ENCODE assay signal across 16 mouse cellular contexts in the genomic region with DNA sequence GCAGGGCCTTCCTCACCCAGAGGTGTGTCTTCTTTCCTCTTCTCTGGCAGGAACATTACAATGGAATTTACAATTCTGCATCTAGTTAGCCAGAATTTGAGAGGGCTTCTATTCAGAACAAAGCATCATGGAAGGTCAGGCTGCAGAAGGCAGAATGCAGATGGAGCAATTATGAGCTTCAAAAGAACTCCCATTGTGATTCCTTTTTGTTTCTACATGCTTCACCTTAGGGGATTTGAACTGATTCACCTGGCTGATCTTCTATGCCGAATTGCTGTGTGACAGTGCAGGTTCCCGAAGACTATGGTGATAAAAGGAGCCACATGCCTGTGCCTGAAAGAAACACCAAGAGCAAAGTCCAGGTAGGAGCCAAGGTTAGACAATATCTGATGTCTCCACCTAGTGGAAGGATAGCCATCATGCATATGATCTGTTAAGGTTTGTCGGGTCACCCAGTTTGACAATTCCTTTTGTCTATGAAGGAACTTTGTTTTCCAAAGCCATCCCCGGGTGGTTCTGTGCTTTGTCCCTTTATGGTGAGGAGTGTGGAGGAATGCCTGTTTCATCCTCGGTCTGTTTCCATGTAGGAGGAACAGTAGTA.
DNase-seq lines count a peak whose midpoint lies in the region; TF ChIP-seq lines count a peak whose summit lies in the region.
"Had no signal": no experiment of that assay in that cellular context is flagged by ENCODE, and none has a peak within 500 bp of the region (broad histone marks: within the 10 kb centered on the region; RNA-seq: fewer than 3 reads in every experiment).

No protein-coding gene starts in this region.

- in situ Hi-C loops in ES-E14 (cut with MboI; ENCODE audit: low sequenced_read_pairs in 2 of 2, unreplicated experiment in 2 of 2), result no loop called here

- no peak for TF ChIP-seq POLR2A in lung, adult 2 months (IDR thresholded peaks at IDR 0.05; ENCODE audit: borderline replicate concordance, extremely low read depth, low read depth, low read length)

- DNase-seq in kidney, adult 9 months, result peak; percentile 0
- DNase-seq in kidney, postnatal 4 days, result no peak
- peak; percentile 10 for DNase-seq in lung, postnatal 36 days
- no peak for DNase-seq in lung, adult 2 months
- DNase-seq in ES-E14 (ENCODE audit: low read depth, low spot score), result peak; percentile 29
- DNase-seq in embryo, embryonic 11 days, result no peak
- DNase-seq in cerebellum, adult 9-11 months, result no peak
- DNase-seq: cerebellum, adult 11 months; cerebellum, postnatal 36 days; gastrocnemius, postnatal 36 days; kidney, adult 11 months; right cerebral cortex, postnatal 4 days; thymus, adult 18-20 months had no signal

- H3K36me3 ChIP-seq in ES-E14 (ENCODE audit: control insufficient read depth, insufficient read depth, low read length, poor library complexity, severe bottlenecking), result no peaks in the 10 kb centered on the region
- H3K36me3 ChIP-seq: embryonic facial prominence, embryonic 12.5 days; heart, embryonic 15.5 days; hindbrain, embryonic 12.5 days had no signal

- TF ChIP-seq CTCF in lung, adult 2 months (IDR thresholded peaks at IDR 0.05; ENCODE audit: insufficient read depth, low read length), result no peak

- no peak overlapping the region for H3K9ac ChIP-seq in ES-E14 (ENCODE audit: insufficient read depth, low read depth, low read length, poor library complexity, severe bottlenecking)
- H3K9ac ChIP-seq: embryonic facial prominence, embryonic 12.5 days; heart, embryonic 15.5 days; hindbrain, embryonic 12.5 days had no signal

- H3K27ac ChIP-seq in ES-E14 (ENCODE audit: insufficient read depth, low read depth, low read length, poor library complexity, severe bottlenecking), result no peak overlapping the region; the same call in 1 of the 2 replicates
- H3K27ac ChIP-seq: embryonic facial prominence, embryonic 12.5 days; heart, embryonic 15.5 days; hindbrain, embryonic 12.5 days had no signal

- H3K4me3 ChIP-seq in lung, adult 2 months (replicated peaks; ENCODE audit: extremely low read depth, low read depth, low read length), result no peak overlapping the region
- no peak overlapping the region for H3K4me3 ChIP-seq in ES-E14 (ENCODE audit: insufficient read depth in 1 of 2, low read depth in 1 of 2, low read length in 2 of 2, poor library complexity in 1 of 2, severe bottlenecking in 1 of 2)
- H3K4me3 ChIP-seq: embryonic facial prominence, embryonic 12.5 days; heart, embryonic 15.5 days; hindbrain, embryonic 12.5 days had no signal

- 57% methylated on average over 5 of the region's 5 CpGs for WGBS in lung, adult 2 months

- no peaks in the 10 kb centered on the region for H3K9me3 ChIP-seq in ES-E14 (ENCODE audit: control insufficient read depth, insufficient read depth, low read depth, low read length)
- H3K9me3 ChIP-seq: embryonic facial prominence, embryonic 12.5 days; heart, embryonic 15.5 days; hindbrain, embryonic 12.5 days had no signal

- H3K4me1 ChIP-seq in lung, adult 2 months (ENCODE audit: control insufficient read depth, insufficient read depth, low read length), result no peaks in the 10 kb centered on the region
- no peaks in the 10 kb centered on the region for H3K4me1 ChIP-seq in ES-E14 (ENCODE audit: control insufficient read depth in 2 of 2, insufficient read depth in 2 of 2, low read length in 2 of 2, poor library complexity in 1 of 2)
- H3K4me1 ChIP-seq: embryonic facial prominence, embryonic 12.5 days; heart, embryonic 15.5 days; hindbrain, embryonic 12.5 days had no signal

TF ChIP-seq in ES-E14, 5 proteins besides CTCF, POLR2A, EP300 and RAD21:
- TF ChIP-seq HCFC1 (IDR thresholded peaks at IDR 0.05; ENCODE audit: borderline replicate concordance, insufficient read depth, low read length) (no peak), MAFK (IDR thresholded peaks at IDR 0.05; ENCODE audit: insufficient read depth, low read depth, low read length) (no peak), ZC3H11A (IDR thresholded peaks at IDR 0.05; ENCODE audit: borderline replicate concordance, low read depth, low read length) (no peak), CHD2 (IDR thresholded peaks at IDR 0.05; ENCODE audit: low read depth, low read length) (no peak), ZNF384 (IDR thresholded peaks at IDR 0.05; ENCODE audit: low read depth, low read length) (no peak)

Comparison
In these comparisons a context has a peak if more than half of its experiments do, and no peak if none do; other contexts are left out.
1. DNase-seq: peak in kidney, adult 9 months (single experiment), lung, postnatal 36 days (single experiment) and ES-E14 (single experiment); none in kidney, postnatal 4 days (0 of 2), lung, adult 2 months (single experiment), embryo, embryonic 11 days (single experiment) and cerebellum, adult 9-11 months (single experiment).